Mouse (Mus musculus) cortical plate, adult 2 months (tissue): ENCODE data around the gene Mymx.

Source experiments
- CTCF ChIP-seq: fragments of 200-500 bp; IDR thresholded peaks from 2 replicates; pipeline ENCODE4 v1.5.1; 2011; ENCODE audit warnings: mild to moderate bottlenecking, control low read depth, low read length; ENCODE audit not compliant: insufficient read depth; ENCODE audit errors: extremely low read depth
- POLR2A ChIP-seq: fragments of 200-500 bp; IDR thresholded peaks from 2 replicates; pipeline ENCODE4 v1.6.1; 2011; ENCODE audit warnings: mild to moderate bottlenecking, low read length, control low read depth; ENCODE audit not compliant: insufficient read depth; ENCODE audit errors: extremely low read depth

- no peak for TF ChIP-seq CTCF
- no peak for TF ChIP-seq POLR2A
Measured at GRCm38 (mm10) chr17:45598891-45599290, 3.0 kb downstream of the Mymx start.
